Mouse (Mus musculus): ENCODE measurements around the gene Gucy2e.

The Gucy2e gene

DNA sequence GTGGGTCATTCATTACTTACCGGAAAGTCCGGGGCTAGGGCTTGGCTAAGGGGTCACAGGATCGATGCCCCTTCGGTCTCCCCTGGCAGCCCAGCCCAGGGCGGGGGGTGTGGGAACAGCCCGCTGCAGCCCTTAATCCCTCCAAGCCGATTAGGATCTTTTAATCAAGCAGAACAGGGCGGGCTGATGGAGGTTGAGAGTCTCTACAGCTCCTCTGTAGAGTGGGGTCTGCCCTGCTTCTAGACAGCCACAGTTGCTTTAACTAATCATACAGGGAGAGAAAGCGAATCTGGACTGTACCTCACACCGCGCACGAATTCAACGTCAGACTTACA is at the start of gene Gucy2e:
Gucy2e (minus strand) TSS at position 111 of the 335 bp plus-strand sequence.
- no peak for DNase-seq

DNA sequence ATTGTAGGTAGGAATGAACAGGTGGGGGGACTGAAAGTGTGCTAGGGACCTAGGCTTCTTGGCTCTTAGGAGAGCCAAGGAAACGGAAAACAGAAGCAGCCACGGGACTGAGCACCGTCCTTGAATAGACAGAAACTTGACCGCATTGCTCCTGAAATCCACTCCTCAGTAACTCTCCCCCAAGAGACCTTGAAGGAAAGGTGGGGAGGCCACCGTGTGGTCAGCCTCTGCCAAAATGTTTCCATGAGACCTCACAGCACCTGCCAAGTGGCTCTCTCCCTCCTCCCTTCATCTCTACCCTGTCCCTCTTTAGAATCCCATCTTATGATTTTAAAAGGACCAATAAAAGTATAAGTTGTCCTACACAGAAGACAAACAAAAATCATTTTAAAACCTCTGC is 40.4 kb upstream of the Gucy2e start:
- no peak for DNase-seq

DNA sequence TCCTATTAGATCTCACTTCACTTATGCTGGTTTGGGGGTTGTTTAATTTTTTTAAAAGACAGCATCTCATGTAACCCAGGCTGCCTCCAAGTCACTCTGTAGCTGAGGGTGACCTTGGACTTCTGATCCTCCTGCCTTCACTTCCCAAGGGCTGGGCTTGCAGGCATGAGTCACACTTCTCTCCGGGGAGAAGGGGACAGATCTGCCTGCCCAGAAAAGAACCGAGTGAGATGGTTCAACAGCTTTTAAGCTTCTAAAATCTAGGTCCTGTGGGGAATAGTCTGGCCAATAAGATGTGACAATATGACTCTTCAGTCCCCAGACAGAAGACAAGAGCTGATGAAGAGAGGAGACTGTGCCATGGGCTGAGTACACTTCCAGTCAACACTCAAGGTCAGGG is 39.2 kb upstream of the Gucy2e start:
- no peak for DNase-seq

DNA sequence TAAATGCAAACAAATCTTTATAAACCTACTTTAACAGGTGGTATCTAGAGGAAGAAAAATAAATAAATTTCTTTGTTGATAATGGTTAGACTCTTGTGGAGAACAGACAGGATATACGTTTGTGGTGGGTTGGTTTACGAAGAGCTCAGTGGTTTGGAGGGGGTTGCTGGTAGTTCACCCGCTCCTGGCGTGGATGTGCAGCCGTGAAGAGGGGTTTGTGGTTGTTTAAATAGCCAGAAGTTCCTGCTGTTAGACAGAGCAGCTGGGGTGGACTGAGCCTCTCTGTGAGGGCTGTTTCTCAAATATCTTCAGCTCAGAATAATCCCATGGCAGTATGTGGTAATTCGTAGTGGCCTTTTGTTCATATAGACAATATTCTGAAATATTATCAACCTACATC is 38.8 kb upstream of the Gucy2e start:
- no peak for DNase-seq

DNA sequence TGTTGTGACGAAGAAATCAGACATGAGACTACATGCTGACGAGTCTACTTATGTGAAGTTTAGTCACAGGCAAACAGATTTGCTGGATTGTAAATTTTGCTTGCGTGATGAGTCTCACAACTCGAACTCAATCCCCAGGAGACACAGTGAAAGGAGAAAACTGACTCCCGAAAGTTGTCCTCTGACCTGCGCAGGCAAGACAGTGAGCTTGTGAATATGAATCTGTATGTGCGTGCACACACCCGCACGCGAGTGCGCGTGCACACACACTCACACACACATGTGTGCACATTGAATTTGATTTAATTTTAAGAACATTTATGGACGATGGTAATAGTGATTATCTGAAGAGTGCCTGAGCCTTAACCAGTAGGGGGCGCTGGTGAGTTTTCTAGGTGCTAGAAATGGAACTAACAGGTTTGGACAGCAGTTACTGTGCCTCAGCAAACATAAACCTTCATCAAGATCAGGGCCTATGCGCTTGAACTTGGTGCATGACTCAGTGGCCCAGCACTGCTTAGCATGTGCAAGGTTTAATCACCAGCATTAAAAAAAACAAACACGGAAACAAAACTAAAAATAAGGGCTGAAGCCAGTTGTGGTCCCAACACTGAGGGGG is 35.4 kb upstream of the Gucy2e start:
- peak; percentile 80 for DNase-seq

DNA sequence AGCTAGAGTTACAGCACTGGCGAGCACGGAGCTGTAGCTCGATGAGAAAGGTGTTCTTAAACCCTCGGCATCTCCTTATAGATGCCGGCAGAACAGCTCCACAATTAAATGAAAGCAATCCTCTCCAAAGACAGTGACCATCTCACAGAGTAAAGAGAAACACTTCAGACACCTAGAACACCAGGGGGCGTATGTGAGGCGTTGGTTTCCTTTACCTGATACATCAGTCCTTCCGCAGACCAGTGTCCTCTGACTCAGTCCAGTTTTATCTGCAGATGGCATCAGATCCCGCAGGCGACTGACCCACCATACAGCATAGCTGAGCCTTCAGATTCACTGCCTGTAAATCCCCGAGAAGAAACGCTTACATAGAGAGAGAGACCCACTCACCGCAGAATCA is 32.7 kb upstream of the Gucy2e start:
- DNase-seq, result peak; percentile 83

DNA sequence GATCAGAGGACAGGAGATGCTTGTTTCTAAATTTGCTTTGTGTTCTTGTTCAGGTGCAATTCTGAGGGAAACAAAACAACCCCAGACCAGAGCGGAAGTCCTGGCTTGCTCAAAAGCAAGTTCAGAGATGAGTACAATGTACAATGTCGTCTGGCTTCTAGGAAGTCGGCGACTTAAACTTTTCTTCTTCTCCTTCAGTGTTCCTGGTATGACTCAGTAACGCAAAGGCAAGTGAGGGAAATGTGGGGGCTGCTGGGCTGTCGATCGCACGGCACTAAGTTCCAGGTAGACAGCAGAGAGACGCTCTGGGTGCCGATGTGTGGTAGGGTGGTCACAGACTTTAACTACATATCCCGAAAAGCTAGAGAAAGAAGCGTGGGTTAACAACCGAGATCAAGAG is 31.3 kb upstream of the Gucy2e start:
- DNase-seq, result no peak

DNA sequence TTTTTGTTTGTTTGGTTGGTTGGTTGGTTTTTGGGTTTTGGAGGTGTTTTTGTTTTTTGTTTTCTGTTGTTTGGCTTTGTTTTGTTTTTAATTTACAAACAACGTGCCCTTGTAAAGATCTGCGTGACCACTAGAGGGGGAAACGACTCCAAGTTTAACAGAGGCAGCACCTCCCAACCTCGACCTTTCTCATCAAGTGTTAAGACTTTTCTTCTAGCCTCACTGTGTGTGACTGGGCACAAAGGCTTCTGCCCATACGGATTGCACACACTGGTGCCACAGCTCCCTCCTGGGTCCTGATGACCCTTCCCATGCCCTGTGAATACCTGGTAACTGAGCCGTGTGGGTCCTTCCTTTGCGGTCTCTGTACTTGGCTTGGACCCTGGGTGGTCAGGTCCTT is 30.5 kb upstream of the Gucy2e start:
- no peak for DNase-seq

DNA sequence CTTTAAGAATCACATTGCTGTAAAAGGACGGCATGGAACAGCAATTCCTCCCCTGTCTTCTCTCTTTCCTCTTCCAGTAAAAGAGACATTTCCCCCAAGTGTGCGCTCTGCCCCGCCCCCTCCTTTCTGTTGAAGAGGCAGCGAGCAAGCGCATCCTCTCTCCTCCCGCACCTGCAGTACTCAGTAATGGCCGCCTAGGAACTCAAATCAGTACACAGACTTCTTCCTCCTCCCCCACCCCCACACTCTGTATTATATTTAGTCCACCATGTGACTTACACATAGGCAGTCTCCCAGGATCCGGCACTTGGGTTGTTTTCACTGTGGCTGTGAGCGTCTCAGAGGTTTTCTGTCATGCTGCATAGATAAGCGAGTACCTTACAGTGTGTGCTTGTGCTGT is 29.4 kb upstream of the Gucy2e start:
- peak; percentile 55 for DNase-seq

DNA sequence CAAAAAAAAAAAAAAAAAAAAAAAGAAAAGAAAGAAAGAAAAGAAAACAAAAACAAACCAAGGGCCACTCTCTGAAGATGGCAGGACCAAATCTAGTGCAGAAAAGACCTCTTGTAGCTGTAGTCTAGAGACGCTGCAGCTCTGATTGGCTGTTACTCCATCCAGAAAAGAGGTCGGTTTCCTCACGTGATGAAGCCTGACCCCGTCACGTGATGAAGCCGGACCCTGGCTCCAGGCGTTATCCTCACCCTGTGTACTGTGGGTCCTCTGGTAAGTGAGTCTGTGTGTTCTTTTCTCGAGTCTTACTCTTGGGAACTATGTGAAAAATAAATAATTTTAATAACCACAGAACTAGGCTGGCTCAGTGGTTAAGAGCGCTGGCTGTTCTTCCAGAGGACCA is 28.6 kb upstream of the Gucy2e start:
- DNase-seq, result no peak

DNA sequence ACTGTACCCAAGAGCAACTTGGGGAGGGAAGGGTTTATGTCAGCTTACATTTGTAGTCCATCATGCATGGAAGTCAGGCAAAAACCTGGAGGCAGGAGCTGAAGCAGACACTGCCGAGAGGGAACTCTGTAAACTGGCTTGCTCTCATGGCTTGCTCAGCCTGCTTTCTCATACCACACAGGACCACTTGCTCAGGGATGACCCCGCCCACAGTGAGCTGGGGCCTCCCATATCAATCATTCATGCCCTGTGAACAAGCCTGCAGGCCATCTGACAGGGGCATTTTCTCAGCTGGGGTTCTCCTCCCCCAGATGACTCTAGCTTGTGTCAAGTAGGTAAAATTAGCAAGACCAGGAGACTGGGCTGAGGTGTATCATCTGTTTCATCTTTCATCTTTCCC is 27.4 kb upstream of the Gucy2e start:
- no peak for DNase-seq

DNA sequence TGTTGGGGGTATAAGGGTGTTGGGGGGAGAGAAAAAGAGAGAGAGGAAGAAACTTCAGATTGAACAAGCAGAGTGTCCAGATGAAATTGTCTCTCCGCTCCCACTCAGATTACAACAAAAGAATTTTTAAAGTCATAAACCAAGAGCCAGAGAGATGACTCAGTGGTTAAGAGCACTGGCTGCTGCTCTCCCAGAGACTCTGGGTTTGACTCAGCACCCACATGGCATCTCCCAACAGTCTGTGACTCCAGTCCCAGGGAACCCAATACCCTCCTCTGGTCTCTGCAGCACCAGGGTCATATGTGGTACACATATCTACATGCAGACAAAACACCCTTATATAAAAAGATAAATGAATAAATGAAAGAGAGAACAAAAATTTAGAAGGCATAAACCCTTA is 23.3 kb upstream of the Gucy2e start:
- DNase-seq, result no peak

DNA sequence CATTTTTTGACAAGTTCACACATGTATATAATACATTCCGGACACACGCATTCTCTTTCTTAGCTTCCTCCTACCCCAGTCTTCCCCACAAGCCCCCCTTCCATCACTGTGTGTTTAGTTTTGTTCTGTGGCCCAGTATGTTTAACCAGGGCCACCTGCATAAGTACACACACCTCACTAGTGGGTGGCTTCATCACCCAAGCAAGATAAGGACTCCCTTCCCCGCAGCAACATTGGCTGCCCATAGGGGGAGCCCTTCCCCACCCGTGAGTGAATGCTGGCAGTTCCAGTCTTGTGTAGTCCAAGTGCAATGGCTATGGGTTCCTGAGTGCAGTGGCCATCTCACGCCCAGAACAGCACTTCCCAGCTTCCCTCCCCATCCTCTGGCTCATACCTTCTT is 21.5 kb upstream of the Gucy2e start:
- DNase-seq, result peak; percentile 41

DNA sequence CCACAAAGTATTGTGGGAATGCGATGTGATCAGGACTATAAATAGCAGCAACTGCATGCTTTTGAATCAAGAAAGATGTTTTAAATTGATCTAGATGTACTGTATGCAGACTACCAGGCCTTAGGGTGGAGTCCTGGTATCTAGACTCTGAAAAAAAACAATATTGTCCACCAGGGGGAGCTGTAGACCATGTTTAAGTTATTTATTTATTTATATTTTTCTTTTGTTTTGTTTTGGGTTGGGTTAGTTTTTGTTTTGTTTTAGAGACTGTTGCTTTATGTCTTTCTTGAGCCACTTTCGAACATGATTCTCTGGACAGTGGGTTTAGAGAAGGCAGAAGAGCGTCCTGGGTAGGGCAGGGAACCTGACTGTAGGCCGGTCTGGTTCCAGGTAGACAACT is 21.0 kb upstream of the Gucy2e start:
- peak; percentile 46 for DNase-seq

DNA sequence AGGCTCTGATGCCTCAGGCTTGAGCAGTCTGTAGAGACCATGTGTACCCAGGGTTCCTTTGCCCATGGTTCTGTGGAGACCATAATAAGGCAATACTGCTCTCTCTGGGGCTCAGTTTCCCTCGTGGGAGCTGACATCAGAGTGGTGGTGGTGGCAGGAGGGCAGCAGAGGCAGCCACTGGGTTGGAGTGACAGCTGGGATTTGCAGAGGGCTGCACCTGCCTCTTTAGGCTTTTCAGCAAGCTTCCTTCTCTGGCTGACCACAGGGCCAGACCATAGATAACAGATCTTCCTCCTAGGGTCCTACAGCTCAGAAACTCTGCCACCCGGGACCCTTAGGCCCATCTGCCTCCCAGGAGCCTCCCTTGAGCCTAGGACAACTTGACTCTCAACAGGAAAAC is 20.2 kb upstream of the Gucy2e start:
- DNase-seq, result no peak

DNA sequence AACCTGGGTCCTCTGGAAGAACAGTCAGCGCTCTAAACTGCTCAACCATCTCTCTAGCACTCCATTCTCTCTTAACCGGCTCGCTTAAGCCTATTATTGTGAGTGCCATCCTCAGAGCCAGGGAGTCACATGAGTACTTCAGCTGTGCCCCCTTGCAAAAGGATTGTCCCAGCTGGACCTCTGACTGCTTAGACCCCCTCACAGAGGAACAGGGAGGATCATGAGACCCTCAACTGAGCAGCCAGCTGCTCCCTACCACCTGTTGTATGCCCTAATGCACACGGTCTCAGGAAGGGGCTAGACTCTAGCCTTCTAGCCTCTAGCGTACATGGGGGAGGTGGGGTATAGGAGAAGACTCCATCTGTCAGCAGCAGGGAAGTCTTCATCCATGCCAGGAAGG is 18.0 kb upstream of the Gucy2e start:
- no peak for DNase-seq

DNA sequence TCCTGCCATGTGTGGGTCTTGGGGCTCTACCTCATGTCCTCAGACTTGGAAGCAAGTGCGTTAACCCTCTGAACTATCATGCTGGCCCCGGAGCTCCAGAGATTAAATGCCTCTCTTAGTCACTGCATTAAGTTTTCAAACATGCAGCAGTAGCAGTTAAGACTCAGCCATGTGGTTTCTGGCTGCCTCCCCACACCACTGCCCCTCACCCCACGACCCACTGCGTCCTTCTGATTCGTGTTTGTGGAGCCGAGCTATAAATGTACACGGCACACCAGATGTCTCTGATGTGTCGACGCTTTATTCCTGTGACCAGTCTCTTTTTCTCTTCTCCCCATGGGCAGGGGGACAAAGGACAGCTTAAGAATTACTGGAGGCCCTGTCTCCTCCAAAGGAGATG is 16.3 kb upstream of the Gucy2e start:
- DNase-seq, result no peak

DNA sequence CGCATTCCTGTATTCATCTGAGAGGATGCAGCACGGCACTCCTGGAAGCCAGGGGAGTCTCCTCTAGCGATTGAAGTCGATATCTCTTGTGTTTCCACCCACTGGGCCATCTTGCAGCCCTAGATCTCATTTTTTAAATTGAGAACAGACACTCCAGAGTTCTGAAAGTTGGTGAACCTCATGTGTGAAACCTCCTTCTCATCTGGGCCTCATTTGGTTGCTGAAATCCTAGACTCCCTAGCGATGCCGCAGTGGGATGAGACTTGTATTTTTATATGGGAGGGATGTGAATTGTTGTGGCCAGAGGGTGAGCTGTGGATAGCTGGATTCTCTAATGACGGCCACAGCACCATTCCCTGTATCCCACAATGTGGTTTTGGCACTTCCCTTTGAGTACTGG is 15.1 kb upstream of the Gucy2e start:
- DNase-seq, result no peak

DNA sequence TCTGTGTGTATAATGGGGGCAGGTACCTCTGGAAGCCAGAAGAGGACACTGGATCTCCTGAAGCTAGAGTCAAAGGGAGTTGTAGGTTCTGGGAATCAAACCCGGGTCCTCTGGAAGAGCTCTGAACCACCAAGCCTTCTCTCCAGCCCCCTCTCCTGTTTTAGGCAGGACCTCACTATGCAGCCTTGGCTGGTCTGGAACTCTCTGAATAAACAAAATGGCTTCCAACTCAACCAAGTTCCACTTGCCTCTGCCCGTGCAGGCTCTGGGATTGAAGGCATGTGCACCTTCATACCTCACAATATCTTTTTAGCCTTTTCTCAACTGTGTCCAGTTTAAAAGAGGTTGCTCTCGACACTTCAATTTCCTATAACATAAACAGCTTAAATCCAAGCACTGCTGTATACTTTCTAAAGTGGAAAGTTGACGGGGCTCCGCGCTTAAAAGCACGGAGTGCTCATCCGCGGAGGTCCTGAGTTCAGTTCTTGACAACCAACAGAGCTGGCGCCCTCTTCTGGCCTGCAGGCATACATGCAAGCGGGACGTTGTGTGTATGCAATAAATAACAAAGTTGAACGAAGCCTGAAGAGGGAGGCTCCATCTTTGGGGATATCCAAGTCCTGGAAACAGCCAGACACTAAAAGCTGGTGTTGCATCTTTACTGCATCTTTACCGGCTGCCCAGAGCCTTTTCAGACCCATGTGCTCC is 14.5 kb upstream of the Gucy2e start:
- DNase-seq, result no peak

DNA sequence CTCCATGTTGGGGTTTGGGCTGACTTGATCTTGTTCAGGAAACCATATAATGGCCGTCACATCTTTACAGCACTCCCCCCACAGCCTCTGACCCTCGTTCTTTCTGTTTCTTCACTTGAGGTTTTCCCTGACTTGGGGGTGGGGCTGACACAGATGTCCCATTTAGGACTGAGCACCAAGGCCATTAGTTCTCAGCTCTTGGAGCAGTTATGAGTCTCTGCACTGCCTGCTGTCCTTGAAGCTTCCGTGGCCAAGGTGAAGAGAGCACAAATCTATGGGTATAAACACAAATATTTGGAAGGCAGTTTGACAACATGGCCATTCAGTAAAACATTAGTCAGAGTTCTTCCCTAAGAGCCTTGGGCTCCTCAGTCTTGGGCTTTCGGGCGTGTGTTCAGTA is 13.3 kb upstream of the Gucy2e start:
- no peak for DNase-seq

DNA sequence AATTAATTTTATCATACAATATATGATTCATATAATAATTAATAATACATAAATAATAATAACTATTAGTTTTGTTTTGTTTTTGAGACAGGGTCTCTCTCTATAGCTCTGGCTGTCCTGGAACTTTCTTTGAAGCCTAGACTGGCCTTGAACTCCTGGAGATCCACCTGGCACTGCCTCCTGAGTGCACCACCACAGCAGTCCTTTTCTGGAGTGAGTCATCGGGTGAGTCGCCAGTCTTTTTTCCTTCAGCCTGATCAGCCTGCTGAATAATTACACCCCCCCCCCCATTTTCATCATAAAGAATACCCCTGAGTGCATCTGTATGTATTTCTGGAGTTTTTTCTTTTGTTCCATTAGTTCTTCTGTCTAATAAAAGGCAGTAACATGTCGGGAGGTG is 12.3 kb upstream of the Gucy2e start:
- DNase-seq, result no peak

DNA sequence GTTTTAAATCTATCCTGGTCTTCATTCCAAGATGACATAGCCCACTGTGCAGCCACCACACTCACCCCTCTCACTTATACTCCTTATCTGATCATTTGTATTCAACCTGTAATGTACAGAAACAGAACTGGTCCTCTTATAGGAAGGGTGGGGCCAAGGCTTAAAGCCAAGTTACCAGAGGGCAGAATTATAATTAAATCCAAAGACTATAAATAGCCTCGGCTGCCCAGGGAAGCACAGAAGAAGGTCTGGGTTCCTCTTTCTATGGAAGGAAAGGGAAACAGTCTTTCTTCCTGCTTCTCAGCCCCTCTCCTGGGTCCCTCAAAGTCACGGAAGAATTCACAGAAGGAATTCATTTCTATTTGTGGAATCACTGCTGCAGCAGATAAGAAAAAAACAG is 8.8 kb upstream of the Gucy2e start:
- DNase-seq, result no peak

DNA sequence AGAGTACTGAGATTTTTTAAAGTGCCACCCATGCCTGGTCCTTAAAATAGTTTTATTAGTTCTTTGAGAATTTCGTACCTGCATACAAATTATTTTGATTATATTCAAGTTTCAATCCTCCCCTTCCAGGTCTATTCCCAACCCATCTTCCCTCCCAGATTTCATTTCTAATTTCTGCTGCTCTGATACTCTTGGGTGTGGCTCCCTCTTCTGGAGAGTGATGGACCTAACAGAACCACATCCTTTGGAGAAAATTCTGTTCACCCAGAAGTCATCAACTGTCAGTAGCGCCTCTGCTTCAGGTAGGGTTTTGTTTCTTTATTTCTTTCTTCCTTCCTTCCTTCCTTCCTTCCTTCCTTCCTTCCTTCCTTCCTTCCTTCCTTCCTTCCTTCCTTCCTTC is 8.1 kb upstream of the Gucy2e start:
- DNase-seq, result peak; percentile 62

DNA sequence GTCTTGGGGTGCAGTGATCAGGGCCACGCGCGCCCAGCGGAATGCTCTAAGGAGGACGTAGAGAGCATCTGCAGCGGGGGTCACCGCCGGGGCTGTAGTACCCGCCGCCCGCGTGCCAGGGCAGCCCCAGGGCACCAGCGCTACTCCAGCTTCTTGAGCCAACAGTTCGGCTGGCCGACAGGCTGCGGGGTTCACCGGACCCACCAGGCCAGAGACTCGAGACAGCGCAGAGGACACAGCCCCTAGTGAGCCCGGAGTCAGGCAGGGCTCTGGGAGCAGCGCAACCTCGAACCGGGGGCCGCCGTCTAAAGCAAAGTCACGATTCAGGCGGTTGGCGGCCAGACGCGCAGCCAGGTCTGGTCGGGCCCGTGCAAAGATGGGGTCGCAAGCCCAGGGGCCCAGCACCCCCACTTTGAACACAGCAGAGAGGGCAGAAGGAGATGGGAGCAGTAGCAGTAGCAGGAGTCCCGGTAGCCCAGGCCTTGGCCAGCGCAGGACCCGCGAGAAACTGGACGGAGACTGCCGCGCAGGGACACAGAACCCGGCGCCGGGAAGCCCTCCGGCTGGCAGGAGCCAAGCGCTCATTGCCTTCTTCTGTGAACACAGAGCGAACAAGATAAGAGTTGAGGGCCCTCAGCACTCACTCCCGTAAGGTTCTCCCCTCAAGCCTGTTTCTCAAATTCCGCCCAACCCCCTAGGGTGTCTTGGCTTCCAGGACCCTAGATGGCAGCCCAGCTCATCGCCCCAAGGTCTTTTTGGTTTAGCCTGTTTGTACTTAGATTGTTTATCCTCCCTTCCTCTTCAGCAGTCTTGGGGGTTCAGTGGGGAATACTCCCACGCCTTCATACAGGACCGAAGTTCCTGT is 543 bp downstream of the Gucy2e start:
- DNase-seq, result no peak

All from cerebellum, adult 8-10 months (tissue).